Mouse (Mus musculus) embryonic facial prominence, embryonic 13.5 days (tissue): ENCODE data around the gene Rps27l. TPM values are rescaled to one million over a fixed set of nuclear protein-coding genes. Genes with fewer than 3 reads are reported as not detected.

Source experiments
- ATAC-seq: fragments of 200-750 bp; cut with Nextera tagmentation; 2 replicates; pipeline ENCODE4 v1.8.0; 2017; ENCODE audit warnings: low read depth; ENCODE audit not compliant: insufficient number of reproducible peaks, insufficient read depth, low FRiP score, low TSS enrichment
- H3K27ac ChIP-seq: fragments of 300-500 bp; sonication (generic); 2 replicates; pipeline ENCODE4 v1.5.1; 2015; ENCODE audit warnings: moderate library complexity, mild to moderate bottlenecking, inconsistent platforms
- H3K27me3 ChIP-seq: fragments of 300-500 bp; sonication (generic); 2 replicates; pipeline ENCODE4 v1.6.1; 2015; ENCODE audit warnings: mild to moderate bottlenecking, inconsistent platforms
- H3K36me3 ChIP-seq: fragments of 300-500 bp; sonication (generic); 2 replicates; pipeline ENCODE4 v1.6.1; 2015; ENCODE audit warnings: mild to moderate bottlenecking, inconsistent platforms
- H3K4me1 ChIP-seq: fragments of 300-500 bp; sonication (generic); 2 replicates; pipeline ENCODE4 v1.6.1; 2015; ENCODE audit warnings: inconsistent platforms
- H3K4me2 ChIP-seq: fragments of 300-500 bp; sonication (generic); 2 replicates; pipeline ENCODE4 v1.6.1; 2015; ENCODE audit warnings: moderate library complexity, mild to moderate bottlenecking, inconsistent platforms
- H3K4me3 ChIP-seq: fragments of 300-500 bp; sonication (generic); 2 replicates; pipeline ENCODE4 v1.5.1; 2015; ENCODE audit warnings: mild to moderate bottlenecking, inconsistent platforms
- H3K9ac ChIP-seq: fragments of 300-500 bp; sonication (generic); 2 replicates; pipeline ENCODE4 v1.6.1; 2015; ENCODE audit warnings: mild to moderate bottlenecking, inconsistent platforms
- H3K9me3 ChIP-seq: fragments of 300-500 bp; sonication (generic); 2 replicates; pipeline ENCODE4 v1.6.1; 2016; ENCODE audit warnings: inconsistent platforms
- WGBS: fragments of 180-500 bp; shearing (Covaris S2); methylation state at CpG from one replicate; pipeline ENCODE4 v1.1.7; 2015; ENCODE audit warnings: mixed read lengths; 5-methylcytosine and 5-hydroxymethylcytosine counted together
- polyA plus RNA-seq: library from polyadenylated mRNA; unstranded; fragments of >200 nt; fragmentation: Nextera tagmentation; extraction: Ambion mirVana; gene quantifications from 2 replicates; pipeline ENCODE4 v1.2.1, GENCODE M21; 2015

The Rps27l gene
- polyA plus RNA-seq, 1 experiment from 2014 or later = 760 TPM

GRCm38 (mm10) chr9:66957451-66957850, 11.6 kb downstream of the Rps27l start:
- Histone ChIP-seq H3K9me3 (no peaks in the 10 kb centered on the region), H3K27ac (no peak overlapping the region), H3K27me3 (no peaks in the 10 kb centered on the region), H3K36me3 (no peaks in the 10 kb centered on the region), H3K9ac (no peak overlapping the region), H3K4me3 (no peak overlapping the region), H3K4me1 (no peaks in the 10 kb centered on the region), H3K4me2 (no peak overlapping the region)
- 84% methylated on average over 3 of the region's 3 CpGs for WGBS
- no peak for ATAC-seq

DNA sequence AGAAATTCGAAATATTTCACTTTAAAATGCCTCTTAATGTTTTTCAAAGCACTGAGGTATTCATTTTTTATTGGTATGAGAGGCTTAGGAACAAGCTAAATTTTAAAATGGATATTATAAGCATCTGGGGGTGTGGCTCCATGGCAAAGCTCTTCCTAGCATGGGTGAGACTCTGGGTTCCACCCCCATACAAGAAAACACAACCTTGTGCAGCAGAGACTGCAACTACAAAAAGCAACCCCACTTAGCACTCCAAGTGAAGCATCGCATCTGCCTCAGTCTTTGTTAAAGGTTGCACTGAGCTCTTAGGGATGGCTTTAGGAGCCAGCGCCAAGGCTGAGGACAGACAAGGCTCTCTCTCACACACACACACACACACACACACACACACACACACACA, 15.6 kb downstream of the Rps27l start:
- no peak for ATAC-seq
- H3K36me3 ChIP-seq = no peaks in the 10 kb centered on the region
- H3K27me3 ChIP-seq = no peaks in the 10 kb centered on the region
- H3K4me3 ChIP-seq = no peak overlapping the region
- H3K4me2 ChIP-seq = no peak overlapping the region
- no peaks in the 10 kb centered on the region for H3K9me3 ChIP-seq
- H3K4me1 ChIP-seq = no peaks in the 10 kb centered on the region
- no peak overlapping the region for H3K27ac ChIP-seq
- WGBS = 77% methylated on average over 3 of the region's 3 CpGs
- no peak overlapping the region for H3K9ac ChIP-seq

- 89% methylated on average over 8 of the region's 8 CpGs for WGBS
- H3K4me3 ChIP-seq = no peak overlapping the region
- ATAC-seq = no peak
- no peak overlapping the region for H3K4me2 ChIP-seq
- peaks cover 21% of the 10 kb centered on the region for H3K36me3 ChIP-seq
- no peaks in the 10 kb centered on the region for H3K9me3 ChIP-seq
- no peaks in the 10 kb centered on the region for H3K4me1 ChIP-seq
- H3K9ac ChIP-seq = no peak overlapping the region
- H3K27me3 ChIP-seq = no peaks in the 10 kb centered on the region
- H3K27ac ChIP-seq = no peak overlapping the region
Measured at GRCm38 (mm10) chr9:66967492-66967891, 21.6 kb downstream of the Rps27l start.

- no peak overlapping the region for H3K9ac ChIP-seq
- peaks cover 21% of the 10 kb centered on the region for H3K36me3 ChIP-seq
- peaks cover 8% of the 10 kb centered on the region; the same call in 1 of the 2 replicates for H3K4me1 ChIP-seq
- H3K27ac ChIP-seq = no peak overlapping the region
- WGBS = 83% methylated on average over 8 of the region's 8 CpGs
- H3K4me3 ChIP-seq = no peak overlapping the region
- H3K27me3 ChIP-seq = no peaks in the 10 kb centered on the region
- H3K9me3 ChIP-seq = no peaks in the 10 kb centered on the region
- H3K4me2 ChIP-seq = no peak overlapping the region
- ATAC-seq = no peak
Measured at GRCm38 (mm10) chr9:66971116-66971515, 25.2 kb downstream of the Rps27l start.

GRCm38 (mm10) chr9:66974721-66975225, 28.9 kb downstream of the Rps27l start:
- peaks cover 10% of the 10 kb centered on the region; the same call in 1 of the 2 replicates for H3K4me1 ChIP-seq
- H3K36me3 ChIP-seq = peaks cover 14% of the 10 kb centered on the region
- H3K27me3 ChIP-seq = no peaks in the 10 kb centered on the region
- peak overlapping the region; percentile 83 for H3K9ac ChIP-seq
- H3K4me2 ChIP-seq = peak overlapping the region; percentile 67
- H3K4me3 ChIP-seq = peak overlapping the region; percentile 93
- H3K9me3 ChIP-seq = no peaks in the 10 kb centered on the region
- under 1% methylated on average over 41 of the region's 41 CpGs for WGBS
- ATAC-seq = peak; percentile 76
- peak overlapping the region; percentile 86 for H3K27ac ChIP-seq

DNA sequence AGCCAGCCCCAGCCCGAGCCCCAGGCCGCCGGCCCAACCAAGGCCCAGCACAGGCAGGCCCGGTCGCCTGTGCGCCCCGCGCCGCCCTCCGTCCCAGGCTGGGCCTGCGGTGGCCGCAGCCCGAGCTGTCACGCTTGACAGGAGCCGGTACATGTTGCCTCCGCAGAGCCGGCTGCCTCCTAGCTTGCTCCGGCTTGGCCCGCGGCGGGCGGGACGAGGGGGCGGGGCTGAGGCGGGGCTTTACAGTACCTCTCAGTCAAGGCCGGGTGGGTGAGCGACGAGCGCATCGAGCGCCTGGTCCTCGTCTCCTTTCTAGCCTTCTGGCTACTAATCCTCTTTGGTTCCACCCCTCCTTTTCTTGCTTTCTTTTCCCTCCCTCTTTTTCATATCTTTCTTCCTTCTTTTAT, 29.4 kb downstream of the Rps27l start, which contains the start of gene Lactb:
Lactb (minus strand) TSS at position 246 of the 407 bp plus-strand sequence.
- Histone ChIP-seq H3K4me1 (peaks cover 10% of the 10 kb centered on the region; the same call in 1 of the 2 replicates), H3K27me3 (no peaks in the 10 kb centered on the region), H3K4me3 (peak within 1 kb of the TSS; percentile 93), H3K36me3 (peaks cover 9% of the 10 kb centered on the region), H3K9me3 (no peaks in the 10 kb centered on the region), H3K27ac (peak within 1 kb of the TSS; percentile 86), H3K9ac (peak within 1 kb of the TSS; percentile 83), H3K4me2 (peak within 1 kb of the TSS; percentile 67)
- WGBS = under 1% methylated on average over 29 of the region's 32 CpGs
- peak; percentile 93 for ATAC-seq

DNA sequence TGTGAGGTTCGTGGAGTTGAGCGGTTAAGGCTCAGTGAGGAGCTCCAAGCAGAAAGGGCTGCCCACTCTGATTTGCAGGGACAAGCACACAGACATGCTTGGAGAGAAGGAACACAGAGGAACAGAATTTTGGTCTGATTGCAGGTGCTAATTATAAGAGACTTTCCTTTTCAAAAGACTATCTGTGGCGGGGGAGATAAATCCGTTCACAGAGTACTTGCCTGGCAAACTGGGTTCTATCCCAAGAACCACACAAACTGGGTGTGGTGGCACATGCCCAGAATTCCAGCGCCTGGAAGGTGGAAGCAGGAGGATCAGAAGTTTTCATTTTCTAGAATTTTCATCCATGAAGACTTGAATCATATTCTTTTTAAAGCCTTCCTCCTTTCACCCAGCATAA, 31.2 kb downstream of the Rps27l start:
- Histone ChIP-seq H3K4me3 (no peak overlapping the region), H3K27ac (no peak overlapping the region), H3K27me3 (no peaks in the 10 kb centered on the region), H3K4me1 (peaks cover 10% of the 10 kb centered on the region; the same call in 1 of the 2 replicates), H3K36me3 (no peaks in the 10 kb centered on the region), H3K9me3 (no peaks in the 10 kb centered on the region), H3K4me2 (no peak overlapping the region), H3K9ac (no peak overlapping the region)
- 76% methylated on average over 5 of the region's 5 CpGs for WGBS
- no peak for ATAC-seq

DNA sequence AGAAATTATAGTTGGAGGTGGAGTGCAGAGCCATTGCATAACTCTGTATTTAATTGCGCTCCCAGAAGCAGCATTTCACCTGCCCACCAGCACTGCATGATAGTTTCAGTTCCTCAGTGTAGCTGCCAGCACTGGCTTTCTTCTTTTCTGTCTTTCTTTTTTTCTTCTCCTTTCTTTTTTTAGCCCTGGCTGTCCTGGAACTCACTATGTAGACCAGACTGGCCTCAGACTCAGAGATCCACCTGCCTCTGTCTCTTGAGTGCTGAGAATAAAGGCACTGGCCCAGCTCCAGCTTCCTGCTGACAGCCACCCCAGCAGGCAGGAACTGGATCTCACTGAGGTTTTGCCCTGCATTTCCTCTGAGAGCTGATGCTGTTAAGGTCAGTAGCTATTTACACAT, 32.1 kb downstream of the Rps27l start:
- H3K27ac ChIP-seq = no peak overlapping the region
- ATAC-seq = no peak
- H3K9me3 ChIP-seq = no peaks in the 10 kb centered on the region
- no peak overlapping the region for H3K4me2 ChIP-seq
- no peaks in the 10 kb centered on the region for H3K36me3 ChIP-seq
- H3K4me3 ChIP-seq = no peak overlapping the region
- WGBS = 88% methylated on average over 1 of the region's 1 CpGs
- H3K27me3 ChIP-seq = no peaks in the 10 kb centered on the region
- H3K9ac ChIP-seq = no peak overlapping the region
- peaks cover 10% of the 10 kb centered on the region; the same call in 1 of the 2 replicates for H3K4me1 ChIP-seq

DNA sequence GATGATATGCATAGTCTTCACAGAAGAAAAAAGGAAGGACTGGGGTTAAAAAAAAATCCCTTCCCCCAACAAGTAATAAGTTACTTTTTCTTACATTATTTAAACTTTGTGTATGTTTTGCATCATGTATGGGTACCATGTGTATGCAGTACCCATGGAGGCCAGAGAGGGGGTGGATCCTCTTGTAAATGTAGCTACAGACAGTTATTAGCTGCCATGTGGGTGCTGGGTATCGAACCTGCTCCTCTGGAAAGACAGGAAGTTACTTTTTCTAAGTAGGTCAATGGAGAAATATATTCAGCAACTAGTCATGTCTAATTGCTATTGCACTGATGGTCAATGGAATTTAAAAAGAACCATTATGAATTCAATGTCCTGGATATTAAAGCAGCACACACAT, 32.6 kb downstream of the Rps27l start:
- no peaks in the 10 kb centered on the region for H3K36me3 ChIP-seq
- H3K27me3 ChIP-seq = no peaks in the 10 kb centered on the region
- H3K4me3 ChIP-seq = no peak overlapping the region
- no peak overlapping the region for H3K9ac ChIP-seq
- H3K27ac ChIP-seq = no peak overlapping the region
- WGBS = 68% methylated on average over 1 of the region's 1 CpGs
- H3K4me1 ChIP-seq = peaks cover 10% of the 10 kb centered on the region; the same call in 1 of the 2 replicates
- ATAC-seq = no peak
- no peak overlapping the region for H3K4me2 ChIP-seq
- H3K9me3 ChIP-seq = no peaks in the 10 kb centered on the region

GRCm38 (mm10) chr9:66980458-66980857, 34.6 kb downstream of the Rps27l start:
- 14% methylated on average over 5 of the region's 5 CpGs for WGBS
- Histone ChIP-seq H3K27me3 (no peaks in the 10 kb centered on the region), H3K4me2 (no peak overlapping the region)

DNA sequence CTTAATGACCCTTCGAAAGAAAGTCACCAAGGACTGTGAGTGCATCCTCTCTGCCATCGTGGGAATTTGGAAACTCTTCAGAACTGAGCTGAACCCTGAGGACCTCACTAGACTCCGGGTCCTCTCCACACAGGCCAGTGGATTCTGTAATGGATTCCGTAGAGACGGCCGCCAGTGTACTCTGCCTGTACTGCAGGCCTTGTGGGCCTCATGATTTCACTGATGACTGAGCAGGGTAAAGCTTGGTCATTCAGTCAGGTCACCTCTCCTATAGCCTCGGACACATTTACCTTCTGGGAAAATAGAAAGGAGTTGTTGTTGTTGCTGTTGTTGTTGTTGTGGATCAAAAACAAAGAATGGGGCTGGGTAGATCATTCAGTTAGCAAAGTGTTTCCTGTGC, 36.2 kb downstream of the Rps27l start:
- H3K4me2 ChIP-seq = no peak overlapping the region

More at GRCm38 (mm10) chr9:66980458-66980857, 34.6 kb downstream of the Rps27l start:
- Histone ChIP-seq H3K9ac (no peak overlapping the region), H3K36me3 (no peaks in the 10 kb centered on the region), H3K27ac (no peak overlapping the region), H3K4me1 (0 out of 2 replicates have a peak, but pooled peaks cover 7% of the 10 kb centered on the region), H3K9me3 (no peaks in the 10 kb centered on the region), H3K4me3 (no peak overlapping the region)
- no peak for ATAC-seq

GRCm38 (mm10) chr9:66985377-66985776, 39.5 kb downstream of the Rps27l start:
- ATAC-seq = no peak
- WGBS = 74% methylated on average over 7 of the region's 7 CpGs

More for the DNA sequence above, 36.2 kb downstream of the Rps27l start:
- H3K36me3 ChIP-seq = no peaks in the 10 kb centered on the region
- peaks cover 4% of the 10 kb centered on the region; the same call in 1 of the 2 replicates for H3K4me1 ChIP-seq
- H3K27me3 ChIP-seq = no peaks in the 10 kb centered on the region
- no peak for ATAC-seq
- 78% methylated on average over 7 of the region's 7 CpGs for WGBS
- H3K9me3 ChIP-seq = no peaks in the 10 kb centered on the region
- no peak overlapping the region for H3K9ac ChIP-seq
- no peak overlapping the region for H3K4me3 ChIP-seq
- no peak overlapping the region for H3K27ac ChIP-seq

More at GRCm38 (mm10) chr9:66985377-66985776, 39.5 kb downstream of the Rps27l start:
- no peak overlapping the region for H3K9ac ChIP-seq
- H3K4me2 ChIP-seq = no peak overlapping the region
- H3K36me3 ChIP-seq = no peaks in the 10 kb centered on the region
- H3K4me1 ChIP-seq = peaks cover 36% of the 10 kb centered on the region
- H3K27ac ChIP-seq = no peak overlapping the region
- H3K4me3 ChIP-seq = no peak overlapping the region
- H3K9me3 ChIP-seq = no peaks in the 10 kb centered on the region
- H3K27me3 ChIP-seq = no peaks in the 10 kb centered on the region
